Mouse (Mus musculus): Measurements from ENCODE around the gene Tas2r109. TPM values are rescaled to one million over a fixed set of nuclear protein-coding genes. Genes with fewer than 3 reads are reported as not detected.
"Not testable (repeated sequence)": the region's sequence is repeated elsewhere in the genome, so short reads cannot be mapped to it uniquely, and the experiment has no call there.

The Tas2r109 gene
- total RNA-seq (2017) = not detected in 2 replicates

DNA sequence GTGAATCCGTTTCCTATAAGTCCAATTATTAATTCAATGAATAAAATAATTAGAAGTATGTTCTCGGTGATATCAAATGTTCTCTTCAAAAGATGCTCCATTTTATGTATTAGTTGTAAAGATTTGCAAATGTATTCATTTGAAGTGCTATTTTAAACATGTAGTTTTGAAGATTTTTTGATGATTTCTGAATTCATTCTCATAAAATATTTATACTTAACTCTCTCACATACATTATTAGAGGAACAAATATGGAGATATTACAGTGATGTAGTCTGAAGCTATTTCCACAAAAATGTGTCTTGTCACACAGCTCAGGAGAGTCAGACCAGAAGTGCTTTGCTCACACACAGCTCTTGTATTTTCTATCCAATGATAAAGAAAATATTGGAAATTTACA lies at the start of gene Tas2r109:
Gene Tas2r109 (minus strand): TSS at position 101 of the 400 bp plus-strand sequence.
- ATAC-seq (ENCODE audit: extremely low read depth, insufficient number of reproducible peaks, low FRiP score, poor library complexity, severe bottlenecking) = no peak

DNA sequence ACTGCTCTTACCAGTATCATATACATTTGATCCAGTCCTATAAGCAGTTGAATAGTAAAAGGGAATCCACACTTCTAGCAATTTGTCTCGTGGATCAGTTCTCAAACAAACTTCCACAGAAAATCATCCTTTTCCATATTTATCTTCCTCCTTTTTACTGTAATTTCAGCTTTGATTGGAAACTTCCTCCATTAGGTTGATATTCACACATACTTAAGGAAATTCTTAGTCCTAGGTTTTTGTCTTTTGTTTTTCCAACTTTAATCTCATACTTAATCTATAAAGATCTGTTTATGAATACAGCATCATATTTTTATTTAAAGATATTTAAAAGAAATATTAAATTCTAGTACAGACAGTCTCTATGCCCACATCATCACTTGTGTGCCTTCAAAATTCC lies 22.9 kb downstream of the Tas2r109 start, which contains the start of gene Tas2r131:
Gene Tas2r131 (minus strand): TSS at position 101 of the 400 bp plus-strand sequence.
- no peak for ATAC-seq (ENCODE audit: extremely low read depth, insufficient number of reproducible peaks, low FRiP score, poor library complexity, severe bottlenecking)

DNA sequence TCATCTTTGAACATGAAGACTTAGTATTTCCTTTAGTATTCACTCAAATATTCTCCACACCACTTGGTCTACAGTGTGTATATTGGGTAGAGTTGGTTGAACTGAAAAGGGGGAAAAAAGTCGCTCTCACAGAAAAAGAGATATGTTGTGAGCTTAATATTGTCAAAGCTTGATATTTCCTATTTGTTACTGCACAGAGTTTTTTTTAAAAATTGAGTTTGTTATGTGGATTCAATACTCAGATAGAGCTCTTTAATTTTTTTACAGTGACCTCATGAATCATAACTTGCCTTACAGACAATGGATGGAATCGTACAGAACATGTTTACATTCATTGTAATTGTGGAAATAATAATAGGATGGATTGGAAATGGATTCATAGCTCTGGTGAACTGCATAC lies 30.0 kb downstream of the Tas2r109 start, which contains the start of gene Tas2r129:
Gene Tas2r129 (plus strand): TSS at position 301 of the 400 bp plus-strand sequence.
- no peak for ATAC-seq (ENCODE audit: extremely low read depth, insufficient number of reproducible peaks, low FRiP score, poor library complexity, severe bottlenecking)

DNA sequence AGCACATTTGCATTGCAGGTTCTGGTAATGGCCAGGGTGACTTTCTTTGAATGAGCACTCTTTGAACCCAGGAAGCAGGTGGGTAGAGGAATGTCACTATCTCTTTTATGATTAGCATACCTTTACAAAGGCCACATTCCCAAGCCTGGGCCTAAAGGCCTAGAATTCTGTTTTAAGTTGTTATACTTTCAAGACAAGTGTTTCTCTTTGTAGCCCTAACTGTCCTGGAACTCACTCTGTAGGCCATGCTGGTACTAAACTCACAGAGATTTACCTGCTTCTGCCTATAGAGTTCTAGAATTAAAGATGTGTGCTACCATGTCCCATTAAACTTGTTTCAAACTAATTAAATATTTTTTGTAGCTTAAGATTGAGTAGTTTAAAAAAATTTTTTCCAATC lies 39.4 kb downstream of the Tas2r109 start:
- ATAC-seq (ENCODE audit: extremely low read depth, insufficient number of reproducible peaks, low FRiP score, poor library complexity, severe bottlenecking) = not testable (repeated sequence)

Other genes with a start within 250 kb of the Tas2r109 start
- gene Tas2r115, start 242.9 kb downstream of the Tas2r109 start, total RNA-seq (2017) = not detected in 2 replicates
- not detected in 2 replicates for gene Tas2r124, start 226.2 kb downstream of the Tas2r109 start, total RNA-seq (2017)
- not detected in 2 replicates for gene Tas2r102, start 218.8 kb downstream of the Tas2r109 start, total RNA-seq (2017)
- not detected in 2 replicates for gene Tas2r136, start 202.8 kb downstream of the Tas2r109 start, total RNA-seq (2017)
- not detected in 2 replicates for gene Tas2r117, start 178.1 kb downstream of the Tas2r109 start, total RNA-seq (2017)
- not detected in 2 replicates for gene Tas2r123, start 133.8 kb downstream of the Tas2r109 start, total RNA-seq (2017)
- gene Tas2r116, start 125.5 kb downstream of the Tas2r109 start, total RNA-seq (2017) = not detected in 2 replicates
- not detected in 2 replicates for gene Tas2r110, start 113.0 kb downstream of the Tas2r109 start, total RNA-seq (2017)
- gene Tas2r113, start 88.0 kb downstream of the Tas2r109 start, total RNA-seq (2017) = not detected in 2 replicates
- gene Tas2r125, start 71.3 kb downstream of the Tas2r109 start, total RNA-seq (2017) = not detected in 2 replicates
- not detected in 2 replicates for gene Tas2r129, start 29.9 kb downstream of the Tas2r109 start, total RNA-seq (2017)
- not detected in 2 replicates for gene Tas2r131, start 23.0 kb downstream of the Tas2r109 start, total RNA-seq (2017)
- not detected in 2 replicates for gene Tas2r103, start 56.1 kb upstream of the Tas2r109 start, total RNA-seq (2017)
- not detected in 2 replicates for gene Tas2r140, start 74.9 kb upstream of the Tas2r109 start, total RNA-seq (2017)
- 15.8 and 16.1 TPM in 2 replicates for gene Smim10l1, start 123.9 kb upstream of the Tas2r109 start, total RNA-seq (2017)